Mouse (Mus musculus) bone marrow, adult 2 months (tissue): ENCODE data around the gene Ccrl2.

ENCODE experiments used
- CTCF ChIP-seq: fragments of 200-500 bp; IDR thresholded peaks from 2 replicates; pipeline ENCODE4 v1.5.1; 2011; ENCODE audit warnings: low read length, control low read depth; ENCODE audit not compliant: control insufficient read depth, insufficient read depth
- POLR2A ChIP-seq: fragments of 200-500 bp; IDR thresholded peaks from 2 replicates; pipeline ENCODE4 v1.6.1; 2011; ENCODE audit warnings: low read depth, mild to moderate bottlenecking, control low read depth, low read length, borderline replicate concordance; ENCODE audit not compliant: control insufficient read depth

GRCm38 (mm10) chr9:111012041-111012440, 45.3 kb downstream of the Ccrl2 start:
- TF ChIP-seq CTCF (no peak), POLR2A (no peak)
